ENCODE assay signal across 8 mouse cellular contexts in the genomic region with DNA sequence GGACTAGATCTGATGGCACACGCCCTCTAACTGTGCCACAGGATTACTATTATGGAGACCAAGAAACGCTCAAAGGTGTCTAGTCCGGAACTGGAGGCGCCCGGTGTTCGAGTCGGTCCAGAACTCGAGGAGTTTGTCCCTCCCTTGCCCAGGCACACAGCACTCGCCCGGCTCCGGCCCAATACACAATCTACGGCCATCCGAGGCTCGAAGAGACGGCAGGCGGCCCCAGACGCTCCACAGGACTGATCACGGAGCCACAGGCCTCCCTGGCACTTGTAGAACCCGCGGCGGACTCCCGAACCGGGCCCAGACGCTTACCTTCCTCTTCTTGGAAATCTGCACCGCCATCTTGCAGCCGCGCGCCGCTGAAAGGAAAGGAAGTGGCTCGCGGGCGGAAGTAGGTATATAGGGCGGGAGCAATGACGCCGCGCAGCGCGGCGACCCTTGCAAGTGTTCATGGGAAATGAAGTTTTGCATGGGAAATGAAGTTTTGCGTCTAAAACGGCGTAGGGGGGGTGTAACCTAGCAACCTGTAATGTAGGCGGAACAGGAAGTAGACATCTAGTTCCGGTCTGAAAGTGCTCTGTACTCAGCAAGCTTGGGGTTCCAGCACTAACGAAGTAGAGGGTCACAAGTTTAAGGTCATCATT. TPM values are rescaled to one million over a fixed set of nuclear protein-coding genes. Genes with fewer than 3 reads are reported as not detected.
DNase-seq lines count a peak whose midpoint lies in the region; ATAC-seq and TF ChIP-seq lines count a peak whose summit lies in the region.

A gene (minus strand): TSS at position 468 of the 653 bp plus-strand sequence.

- peak within 1 kb of the TSS; percentile 80 for H3K4me2 ChIP-seq in heart, embryonic 15.5 days
- peak within 1 kb of the TSS; percentile 77 for H3K4me2 ChIP-seq in liver, embryonic 14.5 days (ENCODE audit: low read depth)
- peak within 1 kb of the TSS; percentile 71 for H3K4me2 ChIP-seq in neural tube, embryonic 11.5 days (ENCODE audit: low read depth)
- peak within 1 kb of the TSS; percentile 70 for H3K4me2 ChIP-seq in stomach, postnatal 0 days (replicated peaks; ENCODE audit: low read depth)

- no peaks in the 10 kb centered on the region for H3K9me3 ChIP-seq in forebrain, embryonic 10.5 days
- H3K9me3 ChIP-seq in heart, embryonic 15.5 days (replicated peaks) = no peaks in the 10 kb centered on the region
- no peaks in the 10 kb centered on the region for H3K9me3 ChIP-seq in liver, embryonic 14.5 days (ENCODE audit: control insufficient read depth, low read length)
- no peaks in the 10 kb centered on the region for H3K9me3 ChIP-seq in neural tube, embryonic 11.5 days (ENCODE audit: control insufficient read depth, low read length)
- no peaks in the 10 kb centered on the region for H3K9me3 ChIP-seq in stomach, postnatal 0 days (ENCODE audit: control insufficient read depth, low read length)

- peak; percentile 58 for TF ChIP-seq EP300 in liver, embryonic 14.5 days (IDR thresholded peaks at IDR 0.05; ENCODE audit: low read depth)
- peak; percentile 90 for TF ChIP-seq EP300 in stomach, postnatal 0 days (optimal IDR thresholded peaks at IDR 0.05)

- peak within 1 kb of the TSS; percentile 94 for H3K4me3 ChIP-seq in forebrain, embryonic 10.5 days
- peak within 1 kb of the TSS; percentile 67 for H3K4me3 ChIP-seq in heart, embryonic 15.5 days
- peak within 1 kb of the TSS; percentile 96 to 97 for H3K4me3 ChIP-seq in liver, embryonic 14.5 days (ENCODE audit: insufficient read depth in 1 of 2, low read depth in 2 of 2, low read length in 2 of 2)
- peak within 1 kb of the TSS; percentile 72 for H3K4me3 ChIP-seq in neural tube, embryonic 11.5 days (ENCODE audit: low read depth, low read length)
- peak within 1 kb of the TSS; percentile 59 for H3K4me3 ChIP-seq in stomach, postnatal 0 days (ENCODE audit: low read depth, low read length)

- peak; percentile 93 for ATAC-seq in heart, embryonic 15.5 days (replicated peaks; ENCODE audit: insufficient number of reproducible peaks, insufficient read depth, low FRiP score, low read depth)
- peak; percentile 93 for ATAC-seq in liver, embryonic 14.5 days (ENCODE audit: insufficient read depth)
- peak; percentile 95 for ATAC-seq in neural tube, embryonic 11.5 days (ENCODE audit: insufficient read depth, low FRiP score, low TSS enrichment)
- peak; percentile 97 for ATAC-seq in stomach, postnatal 0 days (ENCODE audit: low FRiP score, low TSS enrichment)

- peaks cover 45% of the 10 kb centered on the region for H3K4me1 ChIP-seq in forebrain, embryonic 10.5 days
- peaks cover 31% of the 10 kb centered on the region for H3K4me1 ChIP-seq in heart, embryonic 15.5 days (replicated peaks)
- peaks cover 14 to 29% of the 10 kb centered on the region in 2 experiments for H3K4me1 ChIP-seq in liver, embryonic 14.5 days (replicated peaks; ENCODE audit: control insufficient read depth in 2 of 2, insufficient read depth in 2 of 2, low read length in 1 of 2)
- peaks cover 8% of the 10 kb centered on the region for H3K4me1 ChIP-seq in neural tube, embryonic 11.5 days (ENCODE audit: control insufficient read depth, insufficient read depth, low read length)
- H3K4me1 ChIP-seq in stomach, postnatal 0 days (replicated peaks; ENCODE audit: control insufficient read depth, insufficient read depth) = peaks cover 9% of the 10 kb centered on the region

- H3K36me3 ChIP-seq in forebrain, embryonic 10.5 days (replicated peaks) = peaks cover 43% of the 10 kb centered on the region
- H3K36me3 ChIP-seq in heart, embryonic 15.5 days = peaks cover 41% of the 10 kb centered on the region
- peaks cover 42% of the 10 kb centered on the region for H3K36me3 ChIP-seq in liver, embryonic 14.5 days (replicated peaks; ENCODE audit: control insufficient read depth, insufficient read depth, low read depth)
- H3K36me3 ChIP-seq in neural tube, embryonic 11.5 days (ENCODE audit: control insufficient read depth, insufficient read depth, low read length) = peaks cover 20% of the 10 kb centered on the region
- H3K36me3 ChIP-seq in stomach, postnatal 0 days (ENCODE audit: control insufficient read depth, insufficient read depth, low read length) = peaks cover 20% of the 10 kb centered on the region

- H3K9ac ChIP-seq in heart, embryonic 15.5 days = peak within 1 kb of the TSS; percentile 74
- peak within 1 kb of the TSS; percentile 97 for H3K9ac ChIP-seq in liver, embryonic 14.5 days (replicated peaks)
- peak within 1 kb of the TSS; percentile 93 for H3K9ac ChIP-seq in neural tube, embryonic 11.5 days (ENCODE audit: low read length)
- H3K9ac ChIP-seq in stomach, postnatal 0 days (ENCODE audit: low read length) = peak within 1 kb of the TSS; percentile 69

- WGBS in forebrain, embryonic 10.5 days = under 1% methylated on average over 45 of the region's 45 CpGs
- WGBS in heart, embryonic 15.5 days = under 1% methylated on average over 45 of the region's 45 CpGs
- WGBS in liver, embryonic 14.5 days (ENCODE audit: insufficient replicate concordance) = under 1% methylated on average over 45 of the region's 45 CpGs
- 0% methylated on average over 45 of the region's 45 CpGs for WGBS in neural tube, embryonic 11.5 days
- WGBS in stomach, postnatal 0 days = 1% methylated on average over 45 of the region's 45 CpGs

- H3K27me3 ChIP-seq in forebrain, embryonic 10.5 days (ENCODE audit: poor library complexity, severe bottlenecking) = peaks cover 11% of the 10 kb centered on the region
- peaks cover 4% of the 10 kb centered on the region; the same call in 1 of the 2 replicates for H3K27me3 ChIP-seq in heart, embryonic 15.5 days
- H3K27me3 ChIP-seq in liver, embryonic 14.5 days (ENCODE audit: control insufficient read depth, insufficient read depth, low read length) = no peaks in the 10 kb centered on the region
- no peaks in the 10 kb centered on the region for H3K27me3 ChIP-seq in neural tube, embryonic 11.5 days (ENCODE audit: control insufficient read depth, insufficient read depth, low read length)
- no peaks in the 10 kb centered on the region for H3K27me3 ChIP-seq in stomach, postnatal 0 days (ENCODE audit: control insufficient read depth, insufficient read depth, low read length)

- DNase-seq in CD8-positive naive resting alpha-beta T cell, adult 2 months (ENCODE audit: low read depth in 2 of 2, low spot score in 2 of 2) = peak; percentile 92 to 95
- peak; percentile 95 for DNase-seq in c-Kit-positive CD71-negative TER-119-negative erythroid progenitor cells, embryonic 14.5 days (ENCODE audit: low read depth)
- peak; percentile 95 for DNase-seq in forebrain, embryonic 10.5 days (ENCODE audit: extremely low spot score, low spot score)
- DNase-seq in kidney, postnatal 25 days = peak; percentile 96 to 97
- peak; percentile 96 to 97 (median 97) for DNase-seq in liver, embryonic 14.5 days (ENCODE audit: low read depth in 3 of 3, low spot score in 3 of 3)
- peak; percentile 95 for DNase-seq in neural tube, embryonic 11.5 days (ENCODE audit: low spot score)
- peak; percentile 94 for DNase-seq in stomach, postnatal 0 days (ENCODE audit: low spot score)

- TF ChIP-seq CTCF in liver, embryonic 14.5 days (IDR thresholded peaks at IDR 0.05; ENCODE audit: low read depth) = no peak
- no peak for TF ChIP-seq CTCF in stomach, postnatal 0 days (IDR thresholded peaks at IDR 0.05; ENCODE audit: low read depth)

- H3K27ac ChIP-seq in forebrain, embryonic 10.5 days = peak within 1 kb of the TSS; percentile 98
- peak within 1 kb of the TSS; percentile 86 for H3K27ac ChIP-seq in heart, embryonic 15.5 days
- peak within 1 kb of the TSS; percentile 80 for H3K27ac ChIP-seq in liver, embryonic 14.5 days
- 0 out of 2 replicates have a peak within 1 kb of the TSS, but pooled peaks have one; percentile 65 for H3K27ac ChIP-seq in neural tube, embryonic 11.5 days (ENCODE audit: low read depth, low read length)
- peak within 1 kb of the TSS; percentile 84 for H3K27ac ChIP-seq in stomach, postnatal 0 days (replicated peaks)

RNA-seq across cellular contexts. Expression of the gene that starts here (rescaled TPM):
- 762 and 795 TPM in 2 replicates for polyA plus RNA-seq in forebrain, embryonic 10.5 days (2016; fragmentation: Nextera tagmentation; extraction: Ambion mirVana)
- polyA plus RNA-seq in heart, embryonic 15.5 days (2015; fragmentation: Nextera tagmentation; extraction: Ambion mirVana) = 437 and 490 TPM in 2 replicates
- polyA plus RNA-seq in liver, embryonic 14.5 days (2012; rRNA removed) = 697 and 811 TPM in 2 replicates
- polyA plus RNA-seq in liver, embryonic 14.5 days (2014; fragmentation: Nextera tagmentation; extraction: Ambion mirVana) = 661 and 668 TPM in 2 replicates
- polyA plus RNA-seq in neural tube, embryonic 11.5 days (2014; fragmentation: Nextera tagmentation; extraction: Ambion mirVana) = 687 and 719 TPM in 2 replicates
- polyA plus RNA-seq in stomach, postnatal 0 days (2015; fragmentation: Nextera tagmentation; extraction: Ambion mirVana) = 688 and 733 TPM in 2 replicates

Comparison
In these comparisons a context has a peak if more than half of its experiments do, and no peak if none do; other contexts are left out.
1. Peak in every context shown above with its lines: DNase-seq, ATAC-seq, H3K4me3 ChIP-seq and H3K27ac ChIP-seq.